Mouse (Mus musculus) hematopoietic stem cell, adult 5-6 weeks (primary cell): Measurements from ENCODE around the gene Lrrtm3. TPM values are rescaled to one million over a fixed set of nuclear protein-coding genes. Genes with fewer than 3 reads are reported as not detected.

ENCODE experiments used
- ATAC-seq, 2 experiments: fragments of 125-278 bp in 1 of 2; replicated peaks in 1 of 2; 2 replicates each; pipeline ENCODE4 v1.8.0; 2016 to 2017; ENCODE audit warnings: inconsistent platforms in 2 of 2, mild to moderate bottlenecking in 2 of 2, moderate number of reproducible peaks in 2 of 2, low read depth in 1 of 2, moderate TSS enrichment in 1 of 2; ENCODE audit not compliant: low FRiP score in 2 of 2, poor library complexity in 2 of 2, severe bottlenecking in 2 of 2, insufficient read depth in 1 of 2, low TSS enrichment in 1 of 2
- total RNA-seq: library from RNA; stranded (forward); fragments of 172-1452, 232-1000 nt; gene quantifications from 2 replicates; pipeline ENCODE4 v1.2.3, GENCODE M21; 2017

The Lrrtm3 gene
- total RNA-seq, 1 experiment from 2014 or later = not detected

- ATAC-seq = no peak
Measured at GRCm38 (mm10) chr10:63954308-63954930, 135.7 kb downstream of the Lrrtm3 start.

- no peak for ATAC-seq
Measured at GRCm38 (mm10) chr10:63951481-63951880, 138.6 kb downstream of the Lrrtm3 start.

GRCm38 (mm10) chr10:63950867-63951266 is 139.2 kb downstream of the Lrrtm3 start:
- ATAC-seq = no peak

- no peak for ATAC-seq
Measured at GRCm38 (mm10) chr10:63947266-63947665, 142.8 kb downstream of the Lrrtm3 start.

GRCm38 (mm10) chr10:63945534-63945933 is 144.5 kb downstream of the Lrrtm3 start:
- ATAC-seq = no peak

GRCm38 (mm10) chr10:63933946-63934345 is 156.1 kb downstream of the Lrrtm3 start:
- ATAC-seq = no peak

GRCm38 (mm10) chr10:63927334-63927733 is 162.7 kb downstream of the Lrrtm3 start, which contains the start of gene Gm10118:
Gm10118 (minus strand) TSS chr10:63927434.
- ATAC-seq = no peak

- no peak for ATAC-seq
Measured at GRCm38 (mm10) chr10:63908878-63909277, 181.2 kb downstream of the Lrrtm3 start.

- no peak for ATAC-seq
Measured at GRCm38 (mm10) chr10:63899891-63900290, 190.2 kb downstream of the Lrrtm3 start.

- no peak for ATAC-seq
Measured at GRCm38 (mm10) chr10:63894612-63895011, 195.5 kb downstream of the Lrrtm3 start.

GRCm38 (mm10) chr10:63886449-63887088 is 203.5 kb downstream of the Lrrtm3 start:
- ATAC-seq = no peak

- ATAC-seq = no peak
Measured at GRCm38 (mm10) chr10:63880462-63880903, 209.6 kb downstream of the Lrrtm3 start.

Other genes with a start within 250 kb of the Lrrtm3 start
- gene Gm10118, start 162.8 kb downstream of the Lrrtm3 start, total RNA-seq = not detected in 2 replicates